Mouse (Mus musculus): Measurements from ENCODE around the gene Il21r.

Gene Il21r

GRCm38 (mm10) chr7:125574832-125575231 is 28.4 kb upstream of the Il21r start:
- DNase-seq (ENCODE audit: low spot score in 2 of 2) = no peak

- DNase-seq (ENCODE audit: low spot score in 2 of 2) = no peak
Observed at GRCm38 (mm10) chr7:125575738-125576540, 27.3 kb upstream of the Il21r start.

- DNase-seq (ENCODE audit: low spot score in 2 of 2) = no peak
Observed at GRCm38 (mm10) chr7:125576982-125577381, 26.2 kb upstream of the Il21r start.

- peak in 1 of 2 experiments; percentile 52 for DNase-seq (ENCODE audit: low spot score in 2 of 2)
Observed at GRCm38 (mm10) chr7:125577486-125578088, 25.6 kb upstream of the Il21r start.

- DNase-seq (ENCODE audit: low spot score in 2 of 2) = no peak
Observed at GRCm38 (mm10) chr7:125578106-125578505, 25.1 kb upstream of the Il21r start.

GRCm38 (mm10) chr7:125579545-125580219 is 23.5 kb upstream of the Il21r start:
- no peak for DNase-seq (ENCODE audit: low spot score in 2 of 2)

- DNase-seq (ENCODE audit: low spot score in 2 of 2) = no peak
Observed at GRCm38 (mm10) chr7:125580220-125580549, 23.0 kb upstream of the Il21r start.

- no peak for DNase-seq (ENCODE audit: low spot score in 2 of 2)
Observed at GRCm38 (mm10) chr7:125580625-125581316, 22.5 kb upstream of the Il21r start.

- peak; percentile 86 to 95 for DNase-seq (ENCODE audit: low spot score in 2 of 2)
Observed at GRCm38 (mm10) chr7:125581317-125581672, 21.9 kb upstream of the Il21r start.

- DNase-seq (ENCODE audit: low spot score in 2 of 2) = no peak
Observed at GRCm38 (mm10) chr7:125583325-125584004, 19.8 kb upstream of the Il21r start.

GRCm38 (mm10) chr7:125584005-125584369 is 19.2 kb upstream of the Il21r start:
- no peak for DNase-seq (ENCODE audit: low spot score in 2 of 2)

- DNase-seq (ENCODE audit: low spot score in 2 of 2) = no peak
Observed at GRCm38 (mm10) chr7:125586355-125586754, 16.9 kb upstream of the Il21r start.

- DNase-seq (ENCODE audit: low spot score in 2 of 2) = no peak
Observed at GRCm38 (mm10) chr7:125588721-125589120, 14.5 kb upstream of the Il21r start.

- DNase-seq (ENCODE audit: low spot score in 2 of 2) = no peak
Observed at GRCm38 (mm10) chr7:125589896-125590295, 13.3 kb upstream of the Il21r start.

GRCm38 (mm10) chr7:125593831-125594230 is 9.4 kb upstream of the Il21r start:
- DNase-seq (ENCODE audit: low spot score in 2 of 2) = no peak

- no peak for DNase-seq (ENCODE audit: low spot score in 2 of 2)
Observed at GRCm38 (mm10) chr7:125596406-125596805, 6.8 kb upstream of the Il21r start.

GRCm38 (mm10) chr7:125597083-125597482 is 6.1 kb upstream of the Il21r start:
- peak in 1 of 2 experiments; percentile 23 for DNase-seq (ENCODE audit: low spot score in 2 of 2)

GRCm38 (mm10) chr7:125597516-125598347 is 5.5 kb upstream of the Il21r start:
- DNase-seq (ENCODE audit: low spot score in 2 of 2) = peak in 1 of 2 experiments; percentile 12

- DNase-seq (ENCODE audit: low spot score in 2 of 2) = no peak
Observed at GRCm38 (mm10) chr7:125599373-125599973, 3.8 kb upstream of the Il21r start.

- DNase-seq (ENCODE audit: low spot score in 2 of 2) = no peak
Observed at GRCm38 (mm10) chr7:125600136-125600535, 3.1 kb upstream of the Il21r start.

Data from spleen, postnatal 4 days (tissue).